Mouse (Mus musculus): ENCODE results near the gene Cmklr1.

GRCm38 (mm10) chr5:113687514-113687913 lies 37.3 kb upstream of the Cmklr1 start:
- no peak for TF ChIP-seq CTCF (IDR thresholded peaks at IDR 0.05)
- TF ChIP-seq EP300 (IDR thresholded peaks at IDR 0.05) = no peak
